Mouse (Mus musculus): Measurements from ENCODE around the gene Fcgr3. TPM values are rescaled to one million over a fixed set of nuclear protein-coding genes. Genes with fewer than 3 reads are reported as not detected.

The Fcgr3 gene
- polyA plus RNA-seq, 1 experiment from 2014 or later, result 8.3 TPM

- whole genome bisulfite sequencing, result 88% methylated on average over 2 of the region's 2 CpGs
- no peaks in the 10 kb centered on the region for H3K4me1 ChIP-seq (ENCODE audit: control insufficient read depth, insufficient read depth, low read length)
- H3K9ac ChIP-seq (replicated peaks; ENCODE audit: low read length), result no peak within 1 kb of the TSS
- H3K27ac ChIP-seq (replicated peaks; ENCODE audit: low read depth, low read length), result no peak within 1 kb of the TSS
- H3K9me3 ChIP-seq (ENCODE audit: control insufficient read depth, low read length), result no peaks in the 10 kb centered on the region
- H3K4me2 ChIP-seq (ENCODE audit: low read length), result no peak within 1 kb of the TSS
- DNase-seq (no peak), ATAC-seq (ENCODE audit: low FRiP score, low TSS enrichment) (no peak)
- no peak within 1 kb of the TSS for H3K4me3 ChIP-seq (replicated peaks; ENCODE audit: low read depth, low read length)
- H3K36me3 ChIP-seq (ENCODE audit: control insufficient read depth, insufficient read depth, low read length), result no peaks in the 10 kb centered on the region
- no peaks in the 10 kb centered on the region for H3K27me3 ChIP-seq (ENCODE audit: control insufficient read depth, insufficient read depth, low read length)
Observed at GRCm38 (mm10) chr1:171018737-171019136, 46.0 kb downstream of the Fcgr3 start, which contains the start of gene Fcgr4. Gene Fcgr4, plus strand, starts transcription at chr1:171018920.

- Histone ChIP-seq H3K9me3 (ENCODE audit: control insufficient read depth, low read length) (no peaks in the 10 kb centered on the region), H3K27me3 (ENCODE audit: control insufficient read depth, insufficient read depth, low read length) (no peaks in the 10 kb centered on the region), H3K4me3 (replicated peaks; ENCODE audit: low read depth, low read length) (no peak overlapping the region), H3K27ac (replicated peaks; ENCODE audit: low read depth, low read length) (no peak overlapping the region), H3K4me1 (ENCODE audit: control insufficient read depth, insufficient read depth, low read length) (no peaks in the 10 kb centered on the region), H3K36me3 (ENCODE audit: control insufficient read depth, insufficient read depth, low read length) (no peaks in the 10 kb centered on the region), H3K4me2 (ENCODE audit: low read length) (no peak overlapping the region), H3K9ac (replicated peaks; ENCODE audit: low read length) (no peak overlapping the region)
- 50% methylated on average over 6 of the region's 6 CpGs for WGBS
- DNase-seq, result no peak
- ATAC-seq (ENCODE audit: low FRiP score, low TSS enrichment), result no peak
Observed at GRCm38 (mm10) chr1:171017468-171018158, 47.1 kb downstream of the Fcgr3 start.

- H3K9ac ChIP-seq (replicated peaks; ENCODE audit: low read length), result no peak overlapping the region
- H3K4me2 ChIP-seq (ENCODE audit: low read length), result no peak overlapping the region
- H3K27me3 ChIP-seq (ENCODE audit: control insufficient read depth, insufficient read depth, low read length), result no peaks in the 10 kb centered on the region
- no peaks in the 10 kb centered on the region for H3K4me1 ChIP-seq (ENCODE audit: control insufficient read depth, insufficient read depth, low read length)
- H3K9me3 ChIP-seq (ENCODE audit: control insufficient read depth, low read length), result no peaks in the 10 kb centered on the region
- ATAC-seq (ENCODE audit: low FRiP score, low TSS enrichment) (no peak), DNase-seq (no peak)
- H3K36me3 ChIP-seq (ENCODE audit: control insufficient read depth, insufficient read depth, low read length), result no peaks in the 10 kb centered on the region
- H3K27ac ChIP-seq (replicated peaks; ENCODE audit: low read depth, low read length), result no peak overlapping the region
- 89% methylated on average over 6 of the region's 6 CpGs for WGBS
- H3K4me3 ChIP-seq (replicated peaks; ENCODE audit: low read depth, low read length), result no peak overlapping the region
Observed at GRCm38 (mm10) chr1:171016676-171017356, 47.9 kb downstream of the Fcgr3 start.

GRCm38 (mm10) chr1:171011733-171012132 lies 53.0 kb downstream of the Fcgr3 start:
- no peaks in the 10 kb centered on the region for H3K36me3 ChIP-seq (ENCODE audit: control insufficient read depth, insufficient read depth, low read length)
- no peaks in the 10 kb centered on the region for H3K4me1 ChIP-seq (ENCODE audit: control insufficient read depth, insufficient read depth, low read length)
- no peaks in the 10 kb centered on the region for H3K27me3 ChIP-seq (ENCODE audit: control insufficient read depth, insufficient read depth, low read length)
- 81% methylated on average over 4 of the region's 4 CpGs for WGBS
- no peak for ATAC-seq (ENCODE audit: low FRiP score, low TSS enrichment)
- no peak overlapping the region for H3K27ac ChIP-seq (replicated peaks; ENCODE audit: low read depth, low read length)
- no peak overlapping the region for H3K4me3 ChIP-seq (replicated peaks; ENCODE audit: low read depth, low read length)
- H3K9me3 ChIP-seq (ENCODE audit: control insufficient read depth, low read length), result no peaks in the 10 kb centered on the region
- DNase-seq, result no peak
- H3K9ac ChIP-seq (replicated peaks; ENCODE audit: low read length), result no peak overlapping the region
- no peak overlapping the region for H3K4me2 ChIP-seq (ENCODE audit: low read length)

GRCm38 (mm10) chr1:171006905-171007304 lies 57.8 kb downstream of the Fcgr3 start:
- no peaks in the 10 kb centered on the region for H3K27me3 ChIP-seq (ENCODE audit: control insufficient read depth, insufficient read depth, low read length)
- WGBS, result 87% methylated on average over 2 of the region's 2 CpGs
- H3K9ac ChIP-seq (replicated peaks; ENCODE audit: low read length), result no peak overlapping the region
- no peaks in the 10 kb centered on the region for H3K4me1 ChIP-seq (ENCODE audit: control insufficient read depth, insufficient read depth, low read length)
- ATAC-seq (ENCODE audit: low FRiP score, low TSS enrichment), result no peak
- H3K9me3 ChIP-seq (ENCODE audit: control insufficient read depth, low read length), result no peaks in the 10 kb centered on the region
- H3K4me3 ChIP-seq (replicated peaks; ENCODE audit: low read depth, low read length), result no peak overlapping the region
- H3K36me3 ChIP-seq (ENCODE audit: control insufficient read depth, insufficient read depth, low read length), result no peaks in the 10 kb centered on the region
- no peak for DNase-seq
- no peak overlapping the region for H3K4me2 ChIP-seq (ENCODE audit: low read length)
- no peak overlapping the region for H3K27ac ChIP-seq (replicated peaks; ENCODE audit: low read depth, low read length)

- Histone ChIP-seq H3K9me3 (ENCODE audit: control insufficient read depth, low read length) (no peaks in the 10 kb centered on the region), H3K4me2 (ENCODE audit: low read length) (no peak overlapping the region), H3K36me3 (ENCODE audit: control insufficient read depth, insufficient read depth, low read length) (no peaks in the 10 kb centered on the region), H3K27me3 (ENCODE audit: control insufficient read depth, insufficient read depth, low read length) (no peaks in the 10 kb centered on the region), H3K27ac (replicated peaks; ENCODE audit: low read depth, low read length) (no peak overlapping the region), H3K4me1 (ENCODE audit: control insufficient read depth, insufficient read depth, low read length) (no peaks in the 10 kb centered on the region), H3K9ac (replicated peaks; ENCODE audit: low read length) (no peak overlapping the region), H3K4me3 (replicated peaks; ENCODE audit: low read depth, low read length) (no peak overlapping the region)
- no peak for ATAC-seq (ENCODE audit: low FRiP score, low TSS enrichment)
- WGBS, result 92% methylated on average over 4 of the region's 4 CpGs
- DNase-seq, result no peak
Observed at GRCm38 (mm10) chr1:171006335-171006734, 58.4 kb downstream of the Fcgr3 start.

- H3K27me3 ChIP-seq (ENCODE audit: control insufficient read depth, insufficient read depth, low read length), result no peaks in the 10 kb centered on the region
- no peak overlapping the region for H3K27ac ChIP-seq (replicated peaks; ENCODE audit: low read depth, low read length)
- no peak for ATAC-seq (ENCODE audit: low FRiP score, low TSS enrichment)
- DNase-seq, result no peak
- no peak overlapping the region for H3K4me3 ChIP-seq (replicated peaks; ENCODE audit: low read depth, low read length)
- H3K4me2 ChIP-seq (ENCODE audit: low read length), result no peak overlapping the region
- no peaks in the 10 kb centered on the region for H3K4me1 ChIP-seq (ENCODE audit: control insufficient read depth, insufficient read depth, low read length)
- no peaks in the 10 kb centered on the region for H3K9me3 ChIP-seq (ENCODE audit: control insufficient read depth, low read length)
- H3K9ac ChIP-seq (replicated peaks; ENCODE audit: low read length), result no peak overlapping the region
- no peaks in the 10 kb centered on the region for H3K36me3 ChIP-seq (ENCODE audit: control insufficient read depth, insufficient read depth, low read length)
Observed at GRCm38 (mm10) chr1:171005586-171005985, 59.1 kb downstream of the Fcgr3 start.

GRCm38 (mm10) chr1:171005081-171005480 lies 59.7 kb downstream of the Fcgr3 start:
- Histone ChIP-seq H3K27me3 (ENCODE audit: control insufficient read depth, insufficient read depth, low read length) (no peaks in the 10 kb centered on the region), H3K4me1 (ENCODE audit: control insufficient read depth, insufficient read depth, low read length) (no peaks in the 10 kb centered on the region), H3K27ac (replicated peaks; ENCODE audit: low read depth, low read length) (no peak overlapping the region), H3K36me3 (ENCODE audit: control insufficient read depth, insufficient read depth, low read length) (no peaks in the 10 kb centered on the region), H3K4me3 (replicated peaks; ENCODE audit: low read depth, low read length) (no peak overlapping the region), H3K9ac (replicated peaks; ENCODE audit: low read length) (no peak overlapping the region), H3K9me3 (ENCODE audit: control insufficient read depth, low read length) (no peaks in the 10 kb centered on the region), H3K4me2 (ENCODE audit: low read length) (no peak overlapping the region)
- DNase-seq (no peak), ATAC-seq (ENCODE audit: low FRiP score, low TSS enrichment) (no peak)
- WGBS, result 78% methylated on average over 6 of the region's 6 CpGs
